In genomic region chr9:48674359-48675015, GRCm38 (mm10) we compare ENCODE assay signal across 9 mouse cellular contexts.
DNase-seq lines count a peak whose midpoint lies in the region; ATAC-seq lines count a peak whose summit lies in the region.
"Had no signal": no experiment of that assay in that cellular context is flagged by ENCODE, and none has a peak within 500 bp of the region (broad histone marks: within the 10 kb centered on the region; RNA-seq: fewer than 3 reads in every experiment).

No protein-coding gene starts in this region.

- H3K4me1 ChIP-seq in heart, embryonic 11.5 days (ENCODE audit: control insufficient read depth, insufficient read depth, low read length), result peaks cover 10% of the 10 kb centered on the region; the same call in 1 of the 2 replicates
- H3K4me1 ChIP-seq in midbrain, embryonic 16.5 days (ENCODE audit: control insufficient read depth, insufficient read depth, low read length), result peaks cover 41% of the 10 kb centered on the region

- H3K27ac ChIP-seq in heart, embryonic 11.5 days (ENCODE audit: low read depth, low read length), result no peak overlapping the region
- H3K27ac ChIP-seq in midbrain, embryonic 16.5 days (ENCODE audit: low read length), result peak overlapping the region; percentile 24

- no peaks in the 10 kb centered on the region for H3K9me3 ChIP-seq in heart, embryonic 11.5 days (replicated peaks; ENCODE audit: control insufficient read depth, low read length)
- H3K9me3 ChIP-seq in midbrain, embryonic 16.5 days (replicated peaks; ENCODE audit: control insufficient read depth, low read length, poor library complexity, severe bottlenecking), result no peaks in the 10 kb centered on the region

- peak; percentile 66 to 86 for DNase-seq in heart, adult 18-20 months
- DNase-seq in heart, adult 8-10 months (ENCODE audit: low spot score), result peak; percentile 78
- peak; percentile 70 for DNase-seq in kidney, postnatal 14 days
- no peak for DNase-seq in spleen, adult 18-20 months
- DNase-seq in spleen, postnatal 10 days (ENCODE audit: low spot score in 2 of 2), result no peak

- no peak overlapping the region for H3K9ac ChIP-seq in heart, embryonic 11.5 days (ENCODE audit: low read depth, low read length)
- H3K9ac ChIP-seq in midbrain, embryonic 16.5 days (ENCODE audit: low read depth, low read length), result no peak overlapping the region

- 32% methylated on average over 11 of the region's 11 CpGs for WGBS in heart, embryonic 11.5 days (ENCODE audit: insufficient replicate concordance)
- 8% methylated on average over 11 of the region's 11 CpGs for WGBS in midbrain, embryonic 16.5 days

- no peak overlapping the region for H3K4me2 ChIP-seq in heart, embryonic 11.5 days
- H3K4me2 ChIP-seq in midbrain, embryonic 16.5 days (ENCODE audit: low read length), result no peak overlapping the region

- no peaks in the 10 kb centered on the region for H3K36me3 ChIP-seq in heart, embryonic 11.5 days (ENCODE audit: control insufficient read depth, insufficient read depth, low read length)
- no peaks in the 10 kb centered on the region for H3K36me3 ChIP-seq in midbrain, embryonic 16.5 days (ENCODE audit: control insufficient read depth, insufficient read depth, low read length)

- ATAC-seq in heart, embryonic 11.5 days (replicated peaks; ENCODE audit: insufficient number of reproducible peaks, low FRiP score, low TSS enrichment), result no peak
- no peak for ATAC-seq in midbrain, embryonic 16.5 days
- no peak for ATAC-seq in erythroid progenitor cell, adult 5-6 weeks (replicated peaks; ENCODE audit: low FRiP score, poor library complexity, severe bottlenecking)

- H3K27me3 ChIP-seq in heart, embryonic 11.5 days (ENCODE audit: control insufficient read depth, insufficient read depth, low read length), result no peaks in the 10 kb centered on the region
- no peaks in the 10 kb centered on the region for H3K27me3 ChIP-seq in midbrain, embryonic 16.5 days (ENCODE audit: control insufficient read depth, insufficient read depth, low read depth, low read length)

- no peak overlapping the region for H3K4me3 ChIP-seq in heart, embryonic 11.5 days (ENCODE audit: low read depth, low read length)
- no peak overlapping the region for H3K4me3 ChIP-seq in midbrain, embryonic 16.5 days (ENCODE audit: low read depth, low read length)
- H3K4me3 ChIP-seq: myocyte had no signal

Comparison
In these comparisons a context has a peak if more than half of its experiments do, and no peak if none do; other contexts are left out.
1. DNase-seq: peak in heart, adult 18-20 months (2 of 2), heart, adult 8-10 months (single experiment) and kidney, postnatal 14 days (single experiment); none in spleen, adult 18-20 months (0 of 2) and spleen, postnatal 10 days (0 of 2).